Mouse (Mus musculus): ENCODE data around the gene Cetn2. TPM values are rescaled to one million over a fixed set of nuclear protein-coding genes. Genes with fewer than 3 reads are reported as not detected.

Cetn2 gene
- total RNA-seq (2014; rRNA removed; ENCODE audit: low replicate concordance) (16.8 and 24.7 TPM in 2 replicates), polyA plus RNA-seq (2015; fragmentation: Nextera tagmentation; extraction: Ambion mirVana) (62.0 and 62.5 TPM in 2 replicates)

DNA sequence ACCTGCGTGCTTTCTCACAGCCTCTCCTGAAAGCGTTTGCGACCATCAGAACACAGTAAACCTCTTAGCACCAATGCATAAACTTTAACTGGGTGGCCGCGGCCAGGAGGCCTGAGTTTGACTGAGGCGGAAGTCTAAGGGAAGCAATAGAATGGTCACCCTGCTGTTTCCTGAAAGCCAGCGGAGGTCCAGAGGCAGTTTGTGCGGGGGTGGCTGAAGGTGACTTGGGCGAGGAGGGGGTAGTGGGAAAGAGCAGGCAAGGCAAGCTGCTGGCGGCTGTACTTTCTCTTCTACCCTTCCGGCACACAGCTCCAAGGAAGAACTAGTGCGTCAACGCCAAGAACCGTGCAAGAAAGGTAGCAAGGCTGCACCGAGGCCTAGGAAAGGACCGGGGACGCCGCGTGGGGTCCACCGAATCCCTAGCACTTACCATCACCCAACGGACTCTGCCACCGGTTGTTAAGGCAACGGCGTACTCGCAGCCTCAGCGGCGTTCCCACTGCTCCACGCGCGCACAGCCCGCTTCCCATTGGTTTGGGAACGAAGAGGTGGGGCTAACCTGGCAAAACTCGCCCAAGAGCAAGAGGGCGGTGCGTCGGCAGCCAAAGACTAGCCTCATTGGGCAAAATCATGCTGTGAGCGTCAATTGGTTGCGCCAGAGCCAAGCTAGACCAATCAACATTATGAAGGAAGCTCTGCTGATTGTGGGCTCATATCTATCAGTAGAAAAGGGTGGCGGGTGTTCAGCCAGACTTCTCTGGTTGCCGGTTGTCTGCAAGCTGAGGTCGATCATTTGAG, at the start of gene Cetn2, which contains the start of gene Nsdhl:
TSS of gene Cetn2 (minus strand) at position 528 of the 798 bp plus-strand sequence.
TSS of gene Nsdhl (plus strand) at position 674 of the 798 bp plus-strand sequence.
- no peaks in the 10 kb centered on the region; the same call in 1 of the 2 replicates for H3K36me3 ChIP-seq (replicated peaks; ENCODE audit: control insufficient read depth, insufficient read depth, low read length)
- H3K27me3 ChIP-seq (ENCODE audit: control insufficient read depth, insufficient read depth, low read length) = no peaks in the 10 kb centered on the region
- ATAC-seq (ENCODE audit: insufficient read depth, low read depth) (peak; percentile 99), DNase-seq (ENCODE audit: low spot score) (peak; percentile 88)
- H3K27ac ChIP-seq (ENCODE audit: low read depth) = peak within 1 kb of the TSS; percentile 22
- peak within 1 kb of the TSS; percentile 56 for H3K4me3 ChIP-seq (ENCODE audit: low read depth, low read length)
- peak within 1 kb of the TSS; percentile 10; the same call in 1 of the 2 replicates for H3K9ac ChIP-seq (replicated peaks; ENCODE audit: low read depth, low read length)
- H3K9me3 ChIP-seq (replicated peaks; ENCODE audit: control insufficient read depth, low read length) = no peaks in the 10 kb centered on the region
- peak within 1 kb of the TSS; percentile 66 for H3K4me2 ChIP-seq (ENCODE audit: low read depth, low read length)
- H3K4me1 ChIP-seq (ENCODE audit: control insufficient read depth, insufficient read depth) = no peaks in the 10 kb centered on the region
- TF ChIP-seq CTCF (IDR thresholded peaks at IDR 0.05; ENCODE audit: low read depth) (no peak), EP300 (IDR thresholded peaks at IDR 0.05; ENCODE audit: low read depth) (no peak)
- WGBS = 17% methylated on average over 38 of the region's 41 CpGs

DNA sequence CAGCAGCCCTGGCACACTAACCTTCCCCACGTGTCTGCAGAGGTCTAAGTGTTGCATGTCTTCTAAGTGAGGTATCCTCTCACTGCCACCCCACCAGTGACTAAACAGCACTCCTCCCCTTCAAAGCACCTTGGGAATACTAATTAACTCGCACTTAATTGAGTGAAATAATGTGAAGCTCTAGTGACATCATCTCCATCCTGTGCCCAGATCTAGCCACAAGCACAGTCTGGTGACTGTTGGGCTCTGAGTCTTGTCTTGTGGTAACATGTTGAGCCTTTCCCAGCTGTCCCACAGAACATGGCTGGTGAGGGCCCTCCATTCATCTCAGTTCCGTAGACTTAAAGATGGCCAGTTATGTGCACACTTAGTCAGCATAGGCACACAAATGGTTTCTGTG, 44.5 kb upstream of the Cetn2 start:
- 76% methylated on average over 3 of the region's 3 CpGs for WGBS
- Histone ChIP-seq H3K9ac (replicated peaks; ENCODE audit: low read depth, low read length) (no peak overlapping the region), H3K27ac (ENCODE audit: low read depth) (no peak overlapping the region), H3K36me3 (replicated peaks; ENCODE audit: control insufficient read depth, insufficient read depth, low read length) (no peaks in the 10 kb centered on the region), H3K4me3 (ENCODE audit: low read depth, low read length) (no peak overlapping the region), H3K4me1 (ENCODE audit: control insufficient read depth, insufficient read depth) (no peaks in the 10 kb centered on the region), H3K4me2 (ENCODE audit: low read depth, low read length) (no peak overlapping the region), H3K27me3 (ENCODE audit: control insufficient read depth, insufficient read depth, low read length) (no peaks in the 10 kb centered on the region), H3K9me3 (replicated peaks; ENCODE audit: control insufficient read depth, low read length) (no peaks in the 10 kb centered on the region)
- ATAC-seq (ENCODE audit: insufficient read depth, low read depth) = no peak
- DNase-seq (ENCODE audit: low spot score) = no peak
- no peak for TF ChIP-seq EP300 (IDR thresholded peaks at IDR 0.05; ENCODE audit: low read depth)
- no peak for TF ChIP-seq CTCF (IDR thresholded peaks at IDR 0.05; ENCODE audit: low read depth)

- no peak for DNase-seq (ENCODE audit: low spot score)
- no peak for TF ChIP-seq EP300 (IDR thresholded peaks at IDR 0.05; ENCODE audit: low read depth)
- no peak for TF ChIP-seq CTCF (IDR thresholded peaks at IDR 0.05; ENCODE audit: low read depth)
- no peak for ATAC-seq (ENCODE audit: insufficient read depth, low read depth)
- Histone ChIP-seq H3K4me1 (ENCODE audit: control insufficient read depth, insufficient read depth) (no peaks in the 10 kb centered on the region), H3K27me3 (ENCODE audit: control insufficient read depth, insufficient read depth, low read length) (no peaks in the 10 kb centered on the region), H3K4me3 (ENCODE audit: low read depth, low read length) (no peak overlapping the region), H3K9me3 (replicated peaks; ENCODE audit: control insufficient read depth, low read length) (no peaks in the 10 kb centered on the region), H3K36me3 (replicated peaks; ENCODE audit: control insufficient read depth, insufficient read depth, low read length) (no peaks in the 10 kb centered on the region), H3K4me2 (ENCODE audit: low read depth, low read length) (no peak overlapping the region), H3K27ac (ENCODE audit: low read depth) (no peak overlapping the region), H3K9ac (replicated peaks; ENCODE audit: low read depth, low read length) (no peak overlapping the region)
- WGBS = 64% methylated on average over 3 of the region's 3 CpGs
Measured at GRCm38 (mm10) chrX:72961511-72961910, 43.3 kb upstream of the Cetn2 start.

DNA sequence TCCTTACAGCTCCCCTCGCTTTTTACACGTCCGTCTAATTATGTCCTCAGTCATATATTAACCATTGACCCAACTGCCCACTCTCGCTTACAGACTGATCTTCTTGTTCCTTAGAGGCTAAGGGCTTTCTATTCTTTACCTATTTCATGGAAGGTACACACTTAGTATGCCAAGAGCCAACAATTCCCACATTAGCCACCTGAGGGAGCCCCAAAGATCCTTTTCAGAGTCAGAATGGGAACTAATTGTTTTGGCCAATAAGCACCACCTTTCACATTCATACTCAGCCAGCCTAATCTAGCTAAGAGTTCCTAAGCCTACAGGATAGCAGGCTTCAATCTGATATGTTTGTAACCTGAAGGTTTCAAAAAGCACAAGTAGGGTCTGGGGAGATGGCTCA, 42.2 kb upstream of the Cetn2 start:
- no peaks in the 10 kb centered on the region for H3K4me1 ChIP-seq (ENCODE audit: control insufficient read depth, insufficient read depth)
- ATAC-seq (ENCODE audit: insufficient read depth, low read depth) = no peak
- H3K4me3 ChIP-seq (ENCODE audit: low read depth, low read length) = no peak overlapping the region
- WGBS = 69% methylated on average over 4 of the region's 4 CpGs
- no peak for DNase-seq (ENCODE audit: low spot score)
- H3K36me3 ChIP-seq (replicated peaks; ENCODE audit: control insufficient read depth, insufficient read depth, low read length) = no peaks in the 10 kb centered on the region
- no peak overlapping the region for H3K9ac ChIP-seq (replicated peaks; ENCODE audit: low read depth, low read length)
- TF ChIP-seq EP300 (IDR thresholded peaks at IDR 0.05; ENCODE audit: low read depth) = no peak
- TF ChIP-seq CTCF (IDR thresholded peaks at IDR 0.05; ENCODE audit: low read depth) = peak; percentile 23
- H3K27ac ChIP-seq (ENCODE audit: low read depth) = no peak overlapping the region
- H3K9me3 ChIP-seq (replicated peaks; ENCODE audit: control insufficient read depth, low read length) = no peaks in the 10 kb centered on the region
- no peak overlapping the region for H3K4me2 ChIP-seq (ENCODE audit: low read depth, low read length)
- H3K27me3 ChIP-seq (ENCODE audit: control insufficient read depth, insufficient read depth, low read length) = no peaks in the 10 kb centered on the region

- TF ChIP-seq EP300 (IDR thresholded peaks at IDR 0.05; ENCODE audit: low read depth) = no peak
- no peak for TF ChIP-seq CTCF (IDR thresholded peaks at IDR 0.05; ENCODE audit: low read depth)
- ATAC-seq (ENCODE audit: insufficient read depth, low read depth) (no peak), DNase-seq (ENCODE audit: low spot score) (no peak)
- no peak overlapping the region for H3K9ac ChIP-seq (replicated peaks; ENCODE audit: low read depth, low read length)
- 81% methylated on average over 4 of the region's 4 CpGs for WGBS
- H3K9me3 ChIP-seq (replicated peaks; ENCODE audit: control insufficient read depth, low read length) = no peaks in the 10 kb centered on the region
- H3K27me3 ChIP-seq (ENCODE audit: control insufficient read depth, insufficient read depth, low read length) = no peaks in the 10 kb centered on the region
- H3K4me3 ChIP-seq (ENCODE audit: low read depth, low read length) = no peak overlapping the region
- peaks cover 4% of the 10 kb centered on the region; the same call in 1 of the 2 replicates for H3K36me3 ChIP-seq (replicated peaks; ENCODE audit: control insufficient read depth, insufficient read depth, low read length)
- H3K27ac ChIP-seq (ENCODE audit: low read depth) = no peak overlapping the region
- H3K4me1 ChIP-seq (ENCODE audit: control insufficient read depth, insufficient read depth) = no peaks in the 10 kb centered on the region
- H3K4me2 ChIP-seq (ENCODE audit: low read depth, low read length) = no peak overlapping the region
Measured at GRCm38 (mm10) chrX:72956486-72956885, 38.3 kb upstream of the Cetn2 start.

Data from heart, postnatal 0 days (tissue).